Mouse (Mus musculus) kidney, adult 9 months (tissue): ENCODE results near the gene Alpl.
A peak's percentile ranks its signal among the peaks of the same experiment; 100 is the strongest.

Experiments used
- DNase-seq: peaks from one replicate; pipeline ENCODE4 v3.0.0; 2022

Alpl gene

DNA sequence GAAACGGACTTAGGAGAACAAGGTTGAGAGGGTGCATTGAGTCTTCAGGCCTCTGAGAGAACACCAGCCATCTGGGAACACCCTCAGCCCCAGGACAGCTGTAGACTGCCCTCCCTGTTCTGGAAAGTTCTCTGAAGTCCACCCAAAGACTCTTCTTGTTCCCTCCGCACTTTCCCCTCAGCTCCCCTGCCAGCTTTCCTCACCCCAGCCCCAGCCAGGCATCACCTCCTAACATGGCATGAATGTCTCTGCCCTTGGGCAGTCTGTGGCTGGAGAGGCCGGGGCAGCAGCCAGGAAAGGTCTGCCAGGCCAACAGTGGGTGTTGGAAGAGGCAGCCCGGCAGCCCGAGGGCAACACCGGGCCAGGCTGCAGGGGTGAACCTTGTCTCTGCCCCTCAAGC lies 27.4 kb downstream of the Alpl start:
- DNase-seq = no peak

DNA sequence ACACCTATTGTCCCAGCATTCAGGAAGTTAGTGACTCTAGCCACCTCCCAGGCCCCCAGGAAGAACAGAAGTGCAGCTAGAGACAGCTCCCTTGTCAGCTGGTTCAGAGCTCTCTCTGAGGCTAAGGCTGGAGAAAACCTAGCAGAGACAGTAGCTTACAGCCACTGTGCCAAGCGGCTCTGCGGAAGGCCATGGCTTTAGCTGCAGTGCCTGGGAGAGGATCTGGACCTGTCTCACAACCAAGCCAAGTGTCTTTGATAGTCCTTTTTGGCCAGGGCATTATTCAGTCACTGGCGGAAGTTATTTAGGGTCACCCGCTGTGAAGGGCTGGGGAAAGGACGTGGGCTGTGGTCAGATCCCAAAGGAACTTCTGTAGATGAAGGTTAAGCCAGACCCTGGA lies 27.8 kb downstream of the Alpl start:
- no peak for DNase-seq

DNA sequence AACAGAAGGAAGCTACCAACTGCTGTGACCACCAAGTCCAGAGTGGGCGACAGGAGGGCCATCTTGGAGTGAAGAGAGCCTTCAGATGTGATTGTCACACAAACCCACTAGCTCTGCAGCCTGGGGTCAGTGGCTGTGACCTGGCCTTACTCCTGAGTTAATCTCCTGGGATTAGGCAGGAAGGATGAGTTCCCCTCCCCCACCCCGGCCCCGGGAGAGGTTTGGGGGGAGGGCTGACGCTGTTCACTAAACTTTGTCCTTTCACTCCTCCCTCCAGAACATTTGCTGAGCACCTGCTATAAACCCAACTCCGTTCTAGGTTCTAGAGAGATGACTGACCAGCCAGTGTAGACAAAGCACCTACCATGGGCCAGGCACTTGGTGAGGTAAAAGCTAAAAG lies 29.8 kb downstream of the Alpl start:
- DNase-seq = peak; percentile 73

DNA sequence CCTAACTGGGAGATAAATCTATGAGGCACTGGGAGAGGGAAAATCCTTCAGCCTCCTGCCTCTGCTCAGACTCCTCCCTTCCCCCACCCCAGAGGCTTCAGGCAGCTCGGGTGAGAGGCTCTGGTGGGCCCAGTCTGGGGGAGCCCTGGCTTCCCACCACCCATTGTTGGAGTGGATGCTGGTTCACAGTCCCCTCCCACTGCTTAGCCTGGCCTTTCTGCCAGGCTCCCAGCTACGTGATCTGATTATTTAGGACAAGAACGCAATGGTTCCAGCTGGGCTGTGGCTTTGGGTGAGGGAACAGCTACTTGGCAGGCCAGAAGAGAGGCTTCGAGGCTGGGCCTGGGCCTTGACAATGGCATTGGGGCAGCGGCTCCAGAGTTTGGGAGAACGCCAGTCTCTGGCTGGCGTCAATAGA lies 30.6 kb downstream of the Alpl start:
- DNase-seq = no peak

DNA sequence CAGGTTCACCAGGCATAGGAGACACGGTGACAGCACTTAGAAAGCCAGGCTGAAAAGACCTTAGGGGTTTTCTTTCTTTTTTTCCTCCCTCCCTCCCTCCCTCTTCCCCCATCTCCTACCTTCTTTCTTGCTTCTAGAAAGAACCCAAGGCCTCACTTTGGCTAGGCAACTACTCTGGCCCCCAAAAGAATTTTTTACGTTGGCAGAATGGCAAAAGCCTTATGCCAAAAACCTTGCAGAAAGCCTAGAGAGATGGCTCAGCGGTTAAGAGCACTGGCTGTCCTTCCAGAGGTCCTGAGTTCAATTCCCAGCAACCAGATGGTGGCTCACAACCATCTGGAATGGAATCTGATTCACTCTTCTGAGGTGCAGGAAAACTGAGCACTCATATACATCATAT lies 31.6 kb downstream of the Alpl start:
- DNase-seq = no peak

DNA sequence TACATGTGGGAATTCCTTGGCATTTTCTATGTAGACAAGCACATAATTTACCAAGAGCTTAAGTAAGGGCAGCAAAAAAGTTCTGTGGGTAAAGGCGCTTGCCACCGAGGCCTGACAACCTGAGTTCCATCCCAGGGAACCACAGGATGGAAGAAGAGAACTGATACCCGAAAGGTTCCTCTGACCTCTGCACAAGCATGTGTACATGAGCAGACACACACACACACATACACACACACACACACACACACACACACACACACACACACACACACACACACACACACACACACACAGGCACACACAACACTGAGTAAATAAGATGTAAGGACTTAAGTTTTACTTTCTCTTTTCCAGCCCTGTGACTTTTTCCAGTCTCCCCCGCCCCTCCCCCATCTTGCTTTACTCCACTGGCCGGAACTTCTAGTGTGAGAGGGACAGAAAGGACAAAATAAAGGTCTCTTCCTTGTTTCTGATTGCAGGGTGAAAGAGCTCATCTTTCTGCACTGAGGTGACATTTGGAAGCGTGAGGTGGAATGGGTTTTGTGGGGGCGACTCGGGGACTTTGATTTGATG lies 32.2 kb downstream of the Alpl start:
- DNase-seq = no peak

GRCm38 (mm10) chr4:137762886-137763285 lies 33.3 kb downstream of the Alpl start:
- DNase-seq = no peak

DNA sequence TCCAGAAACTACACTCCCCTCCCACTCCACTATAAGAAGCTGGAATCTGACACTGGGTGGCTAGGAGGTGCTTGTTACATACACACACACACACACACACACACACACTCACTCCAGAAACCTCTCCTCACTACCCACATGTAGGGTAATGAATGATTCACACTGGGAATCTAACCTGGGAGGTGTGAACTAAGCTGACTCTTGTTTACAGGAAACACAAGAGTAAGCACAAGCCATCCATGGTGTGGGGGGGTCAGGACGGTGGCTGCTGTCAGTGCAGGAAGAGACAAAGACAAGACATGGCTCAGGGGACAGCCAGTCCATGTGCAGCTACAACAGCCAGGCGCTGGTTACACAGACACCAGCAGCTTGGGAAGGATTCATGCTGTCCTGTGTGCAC lies 41.7 kb downstream of the Alpl start:
- DNase-seq = no peak

GRCm38 (mm10) chr4:137753199-137753598 lies 43.0 kb downstream of the Alpl start:
- no peak for DNase-seq

DNA sequence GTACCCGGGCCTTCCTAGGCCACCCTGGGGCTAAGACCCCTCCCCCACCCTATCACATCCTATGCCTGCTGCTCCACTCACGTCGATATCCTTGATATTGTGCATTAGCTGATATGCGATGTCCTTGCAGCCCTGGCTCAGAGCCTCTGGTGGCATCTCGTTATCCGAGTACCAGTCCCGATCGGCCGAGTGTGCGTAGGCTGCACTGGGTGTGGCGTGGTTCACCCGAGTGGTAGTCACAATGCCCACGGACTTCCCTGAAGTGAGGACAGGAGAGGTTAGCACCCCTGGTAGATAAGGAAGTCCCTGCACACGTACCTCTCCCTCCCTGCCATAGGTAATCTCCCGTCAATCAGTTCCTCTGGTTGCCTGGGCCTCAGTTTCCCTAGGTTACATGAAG lies 43.7 kb downstream of the Alpl start:
- no peak for DNase-seq

DNA sequence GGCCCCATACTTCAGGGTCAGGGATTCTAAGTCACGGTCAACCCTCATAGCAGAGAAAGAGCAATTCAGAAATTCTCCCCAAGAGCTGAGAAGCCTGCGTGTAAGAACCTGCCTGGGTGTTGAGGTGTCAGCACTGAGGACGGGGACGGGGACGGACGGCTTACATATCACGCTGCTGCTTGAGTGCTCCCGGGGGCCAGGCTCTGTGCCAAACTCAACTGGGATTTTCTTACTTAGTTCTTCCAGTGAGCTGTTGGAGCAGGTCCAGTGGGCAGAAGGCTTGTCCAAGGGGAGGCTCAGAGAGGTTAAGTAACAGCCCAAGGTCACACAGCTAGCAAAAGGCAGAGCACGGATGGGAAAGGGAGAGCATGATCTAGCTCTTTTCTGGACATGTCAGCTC lies 44.5 kb downstream of the Alpl start:
- DNase-seq = peak; percentile 77

DNA sequence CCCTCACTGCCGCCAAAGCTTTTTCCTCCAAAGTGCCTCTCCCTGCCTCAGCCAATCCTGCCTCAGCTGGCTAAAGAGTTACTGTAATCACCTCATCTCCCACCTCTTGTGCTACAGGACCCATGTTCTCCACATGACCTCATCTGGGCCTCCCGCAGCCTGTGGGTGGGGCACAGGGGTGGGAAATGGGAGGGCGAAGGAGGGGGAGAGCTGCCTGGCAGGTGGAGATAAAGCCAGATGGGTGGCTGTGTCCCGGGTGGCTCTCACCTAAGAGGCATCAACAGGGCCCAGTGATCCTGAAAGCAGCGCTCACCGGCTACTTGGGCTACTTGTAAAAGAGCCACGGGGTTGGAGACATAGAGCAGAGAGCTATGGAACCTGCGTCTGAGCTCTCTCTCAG lies 44.9 kb downstream of the Alpl start:
- DNase-seq = no peak

DNA sequence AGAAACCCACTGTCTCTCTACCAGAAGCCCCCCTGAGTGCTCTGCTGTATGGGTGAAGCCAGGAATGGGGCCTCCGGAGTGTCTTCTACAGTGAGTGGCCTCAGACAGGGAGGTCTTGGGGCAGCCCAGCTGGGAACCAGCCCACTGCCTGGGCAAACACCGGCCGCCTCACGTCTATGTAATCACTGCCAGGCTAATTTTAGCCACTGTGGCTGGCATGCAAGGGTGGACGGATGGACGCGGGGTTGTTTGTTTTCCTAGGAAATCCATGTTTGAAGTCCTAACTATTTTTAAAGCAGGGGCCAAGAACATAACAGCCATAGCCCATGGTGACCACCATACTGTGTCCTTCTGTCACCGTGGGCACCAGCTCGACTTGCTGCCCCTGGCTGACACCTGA lies 46.1 kb downstream of the Alpl start:
- DNase-seq = no peak

DNA sequence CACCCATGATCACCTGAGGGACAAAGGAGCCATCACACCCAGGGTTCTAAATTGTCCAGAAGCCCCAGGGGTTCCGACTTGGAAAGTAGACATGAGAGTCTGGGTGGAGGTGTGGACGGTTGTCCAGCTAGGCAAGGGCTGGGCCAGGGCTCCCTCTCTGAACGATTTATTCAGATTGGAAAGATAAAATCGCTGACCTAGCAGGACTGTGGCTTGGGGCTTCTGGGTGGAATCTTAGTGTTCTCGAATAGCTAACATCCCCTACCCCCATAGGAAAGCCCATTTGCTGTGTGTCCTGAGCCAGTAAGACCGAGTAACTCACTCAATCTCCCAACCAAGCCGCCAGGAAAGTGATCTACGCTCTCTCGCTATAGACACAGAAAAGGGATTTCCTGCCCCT lies 46.5 kb downstream of the Alpl start:
- DNase-seq = no peak

GRCm38 (mm10) chr4:137748726-137749125 lies 47.5 kb downstream of the Alpl start:
- no peak for DNase-seq

DNA sequence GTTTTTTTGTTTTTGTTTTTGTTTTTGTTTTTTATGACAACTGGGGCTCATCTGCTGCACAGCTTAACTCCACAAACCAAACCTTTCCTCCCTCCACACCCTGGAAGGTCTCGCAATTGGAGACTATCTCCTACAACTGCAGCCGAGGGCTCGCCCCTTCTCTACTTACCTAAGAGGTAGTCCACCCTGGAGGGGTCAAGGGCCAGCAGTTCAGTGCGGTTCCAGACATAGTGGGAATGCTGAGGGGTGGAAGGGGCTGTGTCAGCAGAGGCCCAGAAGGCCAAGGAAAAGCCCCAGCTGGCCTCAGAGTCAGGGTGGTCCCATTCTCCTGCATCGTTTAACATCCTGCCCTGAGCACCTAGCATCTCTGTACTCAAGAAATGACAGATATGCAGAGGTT lies 48.6 kb downstream of the Alpl start:
- DNase-seq = peak; percentile 61

GRCm38 (mm10) chr4:137747091-137747490 lies 49.1 kb downstream of the Alpl start:
- DNase-seq = peak; percentile 96

GRCm38 (mm10) chr4:137744433-137744918 lies 51.7 kb downstream of the Alpl start:
- no peak for DNase-seq

DNA sequence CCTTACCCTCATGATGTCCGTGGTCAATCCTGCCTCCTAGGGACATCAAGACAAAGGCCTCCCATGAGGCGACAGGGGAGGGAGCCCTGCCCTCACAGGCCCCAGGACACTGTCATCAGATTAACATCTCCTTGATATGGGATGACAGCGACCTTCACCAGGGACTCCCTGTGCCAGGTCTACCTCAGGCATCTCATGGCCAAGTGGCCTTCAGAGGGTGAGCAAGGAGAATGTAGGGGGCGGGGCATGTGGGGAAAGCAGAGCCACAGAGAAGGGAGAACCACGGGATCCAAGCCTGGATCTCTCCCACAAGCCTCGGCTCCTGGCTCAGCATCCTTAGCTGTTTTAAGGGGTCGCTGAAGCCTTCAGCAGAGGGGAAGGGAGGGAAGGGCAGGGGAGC lies 52.4 kb downstream of the Alpl start:
- DNase-seq = no peak

DNA sequence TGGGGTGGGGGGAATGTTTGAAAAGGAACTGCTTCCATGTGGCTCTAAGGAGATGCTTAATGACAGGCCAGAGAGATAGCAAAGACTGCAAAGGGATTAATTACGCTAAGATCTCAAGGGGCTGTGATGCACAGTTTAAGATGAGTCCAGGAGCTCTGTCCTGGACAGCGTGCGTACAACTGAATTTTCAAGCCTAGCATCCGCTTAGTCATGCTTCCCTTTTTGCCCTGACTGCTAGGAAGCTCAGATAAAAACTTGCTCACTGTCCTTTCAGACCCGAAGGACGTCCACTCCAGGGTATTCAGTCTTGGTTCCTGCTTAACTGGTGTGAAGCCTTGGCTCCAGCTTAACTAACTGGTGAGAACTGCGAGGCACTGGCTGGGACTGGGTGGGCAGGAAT lies 55.8 kb downstream of the Alpl start:
- DNase-seq = no peak

DNA sequence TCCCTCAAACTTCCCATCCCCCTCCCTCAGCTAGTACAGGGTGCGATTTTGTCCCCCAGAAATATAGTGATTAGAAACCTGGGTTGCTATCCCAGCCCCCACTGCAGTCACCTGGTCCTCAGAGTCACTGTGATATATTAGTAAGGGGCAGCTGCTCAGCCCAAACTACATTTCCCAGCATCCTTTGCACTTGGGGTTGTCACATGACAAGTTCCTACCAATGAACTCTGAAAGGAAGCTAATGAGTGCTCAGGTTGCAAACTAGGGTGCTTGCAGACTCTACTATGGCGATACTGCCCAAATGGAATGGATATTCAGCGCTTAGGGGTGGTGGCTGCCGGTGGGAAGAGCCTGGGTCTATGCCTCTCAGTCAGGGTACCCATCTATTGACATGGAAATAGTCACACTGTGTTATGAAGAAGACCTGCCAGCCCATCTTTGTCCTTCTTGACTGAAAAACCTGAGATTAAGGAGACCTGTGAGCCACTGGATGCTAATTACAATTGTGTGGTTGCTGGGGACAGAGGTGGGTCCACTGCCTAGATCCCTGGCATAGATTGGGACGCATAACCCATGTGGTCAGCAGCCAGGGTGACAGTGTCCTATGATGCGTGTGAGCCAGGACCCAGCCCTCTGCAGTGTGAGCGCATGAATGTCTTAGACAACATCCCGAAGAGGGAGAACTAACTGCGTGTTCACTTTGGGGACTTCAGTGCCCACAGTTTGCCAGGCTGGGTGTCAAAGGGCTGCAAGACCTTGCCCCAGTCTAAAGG lies 56.8 kb downstream of the Alpl start:
- DNase-seq = peak; percentile 70

DNA sequence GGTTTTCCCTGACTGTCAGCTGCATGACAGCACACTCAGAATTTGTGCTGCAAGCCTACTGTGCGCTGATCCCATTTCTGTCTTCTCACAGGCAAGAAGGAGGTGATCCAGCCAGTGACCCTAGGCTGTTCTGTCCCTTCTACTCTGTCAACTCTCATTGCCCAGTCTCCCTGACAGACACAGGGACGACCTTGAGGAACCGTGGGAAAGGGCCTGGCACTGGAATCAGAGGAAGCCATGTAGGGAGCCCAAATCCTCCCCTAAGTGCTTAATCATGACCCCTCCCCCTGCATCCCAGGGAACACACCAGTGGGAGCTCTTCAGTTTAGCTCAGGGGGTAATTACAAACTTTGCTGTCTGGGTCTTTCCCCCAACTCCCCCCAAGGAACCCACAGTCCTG lies 58.4 kb downstream of the Alpl start:
- DNase-seq = no peak

GRCm38 (mm10) chr4:137736220-137736701 lies 59.9 kb downstream of the Alpl start:
- peak; percentile 91 for DNase-seq

- DNase-seq = no peak
These were observed 62.7 kb downstream of the Alpl start for GRCm38 (mm10) chr4:137733459-137733858.

GRCm38 (mm10) chr4:137732962-137733361 lies 63.2 kb downstream of the Alpl start:
- no peak for DNase-seq
